Mouse (Mus musculus): ENCODE measurements at regions not wholly inside any gene's neighbourhood (a gene's known extent, or its start where the extent isn't known, plus 50 kb on each side); places are given as distances from the start of the nearest gene placed in this dataset.
A peak's percentile ranks its signal among the peaks of the same experiment; 100 is the strongest.

DNA sequence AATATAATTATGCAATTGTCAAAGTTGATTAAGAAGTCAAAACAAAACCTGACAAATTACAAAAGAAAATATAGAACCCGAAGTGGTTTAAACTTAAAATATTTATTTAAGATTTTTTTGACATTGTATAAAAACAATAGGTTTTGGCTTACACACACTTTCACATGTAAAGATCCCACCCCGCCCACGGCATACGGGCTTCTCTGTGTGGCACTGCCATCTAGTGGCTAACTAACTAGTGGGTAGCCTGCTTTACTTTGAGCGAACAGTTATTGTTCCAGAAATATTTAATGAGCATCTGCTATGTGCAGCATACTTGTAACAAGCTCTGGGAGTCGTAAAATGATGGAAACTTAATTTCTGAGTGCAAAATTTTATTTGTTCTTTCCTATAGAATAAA lies 716.3 kb upstream of the Intu start:
- TF ChIP-seq POLR2A (IDR thresholded peaks at IDR 0.05; ENCODE audit: insufficient read depth, low read length) (no peak), CTCF (IDR thresholded peaks at IDR 0.05; ENCODE audit: low read depth, low read length) (peak; percentile 60), EP300 (IDR thresholded peaks at IDR 0.05; ENCODE audit: insufficient read depth, low read depth, low read length) (no peak)
